Mouse (Mus musculus) embryo, embryonic 10 days (tissue): ENCODE results near the gene Sh3bp4.

Experiments
- DNase-seq: peaks from one replicate; pipeline ENCODE4 v3.0.0-alpha.2; 2015; ENCODE audit warnings: low spot score

The Sh3bp4 gene

GRCm38 (mm10) chr1:89071371-89072142 lies 1.3 kb downstream of the Sh3bp4 start:
- DNase-seq = no peak

DNA sequence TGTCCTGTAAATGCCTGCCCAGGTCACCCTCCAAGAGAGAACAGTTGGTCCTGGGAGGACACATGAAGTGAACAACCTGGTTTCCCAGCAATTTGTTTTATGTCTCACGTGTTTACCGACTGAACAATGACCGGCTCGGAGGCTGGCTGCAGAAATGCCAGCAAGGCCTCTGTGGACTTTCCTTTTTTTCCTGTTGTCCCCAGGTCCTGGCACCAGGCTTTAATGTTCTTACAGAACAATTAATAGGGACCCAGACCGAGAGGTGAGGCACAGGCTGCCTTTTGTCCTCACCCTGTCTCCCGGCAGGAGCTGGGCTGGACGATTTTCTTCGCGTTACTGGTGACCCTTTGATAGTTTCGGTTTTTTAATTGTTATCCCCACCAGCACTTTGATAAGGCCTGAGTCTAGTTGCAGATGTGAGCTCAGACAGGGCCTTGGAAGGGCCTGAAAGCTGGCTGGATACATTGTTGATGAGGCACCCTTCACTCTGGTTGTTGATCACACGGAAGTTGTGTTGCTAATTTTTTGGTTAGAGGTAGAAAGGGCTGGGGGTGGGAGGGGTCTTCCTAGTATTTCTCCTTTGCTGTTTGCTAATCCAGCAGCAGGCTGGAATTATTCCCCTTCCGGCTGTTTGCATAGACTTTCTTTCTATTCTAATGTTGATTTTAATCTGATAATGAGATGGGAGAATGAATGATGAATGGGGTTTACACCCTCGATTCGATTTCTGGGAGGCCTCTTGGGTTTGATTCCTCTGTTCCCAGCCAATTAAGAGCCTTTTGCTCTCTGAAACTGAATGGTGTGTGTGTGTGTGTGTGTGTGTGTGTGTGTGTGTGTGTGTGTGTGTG lies 2.2 kb downstream of the Sh3bp4 start:
- peak; percentile 51 for DNase-seq

DNA sequence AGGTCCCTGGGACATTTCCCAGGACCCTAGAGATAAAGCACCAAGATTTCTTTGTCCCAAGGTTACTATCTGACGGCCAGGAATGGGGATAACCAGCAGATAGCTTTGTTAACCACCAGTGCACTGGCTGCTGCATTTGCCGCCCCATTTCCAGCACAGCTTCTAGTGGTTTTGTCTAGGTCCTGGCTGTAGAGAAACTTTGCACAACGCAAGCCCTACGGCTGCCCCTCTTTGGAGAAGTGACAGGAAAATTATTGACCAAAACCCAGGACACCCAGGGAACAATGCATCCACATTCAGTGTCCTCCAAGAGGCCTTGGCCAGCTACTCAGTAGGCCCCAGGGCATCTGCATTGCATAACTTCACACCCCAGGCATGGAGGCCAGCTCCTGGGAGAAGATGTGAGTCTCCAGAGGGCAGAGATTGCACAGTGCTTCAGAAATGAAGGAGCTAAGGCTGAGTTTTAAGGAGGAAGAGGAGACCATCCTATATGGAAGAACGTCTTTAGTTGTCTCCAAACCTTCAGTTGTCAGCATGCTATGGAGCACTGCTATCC lies 3.2 kb downstream of the Sh3bp4 start:
- no peak for DNase-seq

- no peak for DNase-seq
Observed at GRCm38 (mm10) chr1:89074678-89075077, 4.5 kb downstream of the Sh3bp4 start.

GRCm38 (mm10) chr1:89075120-89075519 lies 4.9 kb downstream of the Sh3bp4 start:
- no peak for DNase-seq

- no peak for DNase-seq
Observed at GRCm38 (mm10) chr1:89076777-89077176, 6.6 kb downstream of the Sh3bp4 start.

- no peak for DNase-seq
Observed at GRCm38 (mm10) chr1:89078240-89078639, 8.0 kb downstream of the Sh3bp4 start.

DNA sequence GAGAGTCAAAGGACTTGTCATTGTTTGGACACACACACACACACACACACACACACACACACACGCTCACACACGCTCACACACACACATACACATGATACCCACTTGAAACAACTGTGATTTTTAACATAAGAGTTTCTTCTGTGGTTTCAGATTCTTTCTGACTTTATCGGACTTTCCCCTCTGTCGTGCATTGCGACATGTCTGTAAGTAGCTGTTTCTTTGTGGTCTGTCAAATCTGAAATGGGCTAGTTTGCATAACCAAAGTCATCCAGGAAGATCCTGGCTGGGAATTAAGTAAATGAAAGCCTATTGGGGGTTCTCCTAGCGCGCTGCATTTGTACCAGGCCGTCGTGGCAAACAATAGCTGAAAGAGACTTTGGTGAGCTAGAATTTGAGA lies 8.5 kb downstream of the Sh3bp4 start:
- no peak for DNase-seq

- no peak for DNase-seq
Observed at GRCm38 (mm10) chr1:89079239-89079638, 9.0 kb downstream of the Sh3bp4 start.

- DNase-seq = no peak
Observed at GRCm38 (mm10) chr1:89080371-89080770, 10.2 kb downstream of the Sh3bp4 start.

DNA sequence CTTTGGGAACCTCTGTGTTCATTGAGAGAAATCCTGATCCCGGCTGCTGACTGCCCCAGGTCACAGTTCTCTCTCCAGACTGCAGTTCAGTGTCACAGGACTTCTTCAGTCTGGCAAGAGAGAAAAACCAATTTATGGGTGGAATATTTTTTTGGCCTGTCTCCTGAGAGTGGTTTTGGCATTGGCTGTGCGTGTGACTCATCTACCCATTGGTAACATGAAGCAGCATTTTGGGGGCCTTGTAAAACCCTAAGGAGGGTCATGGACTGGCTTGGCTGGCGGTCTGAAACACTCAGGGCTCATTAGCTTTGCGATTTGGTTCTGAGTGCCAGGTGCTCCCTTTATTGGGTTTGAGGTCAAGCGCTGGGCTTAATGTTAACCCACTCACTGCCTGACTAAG lies 10.6 kb downstream of the Sh3bp4 start:
- DNase-seq = no peak

GRCm38 (mm10) chr1:89081371-89081770 lies 11.2 kb downstream of the Sh3bp4 start:
- DNase-seq = no peak

DNA sequence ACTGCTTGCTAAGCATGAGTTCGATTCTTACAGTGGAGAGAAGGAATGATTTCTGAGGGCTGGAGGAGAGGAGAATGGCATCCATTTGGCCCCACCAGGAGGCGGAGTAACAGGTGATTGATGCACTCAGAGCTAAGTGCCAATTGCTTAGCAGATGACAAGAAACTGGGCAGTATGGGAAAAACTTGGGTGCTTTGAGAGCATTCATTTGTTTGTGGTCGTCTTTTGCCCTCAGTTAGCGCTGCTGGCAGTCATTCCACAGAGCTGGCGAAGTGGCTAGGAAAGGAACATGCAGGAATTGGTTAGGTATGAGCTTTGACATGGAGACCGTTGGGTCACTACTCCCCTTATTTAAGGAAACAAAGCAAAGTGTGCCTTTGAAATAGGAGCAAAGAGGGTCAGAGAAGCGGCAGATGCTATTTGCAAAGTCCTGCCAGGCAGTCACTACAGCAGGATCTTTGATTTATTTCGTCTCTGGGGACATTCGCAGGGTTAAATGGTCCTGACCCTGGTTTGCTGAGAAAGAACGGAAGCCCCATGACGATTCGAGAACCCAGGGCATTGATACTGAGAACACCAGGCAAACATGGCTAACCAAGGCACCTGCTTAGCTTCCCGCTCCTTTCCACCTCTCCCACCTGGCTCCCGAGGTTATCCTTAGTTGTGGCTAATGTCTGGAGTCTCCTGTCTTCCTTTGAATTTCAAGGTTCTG lies 12.1 kb downstream of the Sh3bp4 start:
- DNase-seq = peak; percentile 60

GRCm38 (mm10) chr1:89086575-89087153 lies 16.4 kb downstream of the Sh3bp4 start:
- DNase-seq = no peak

- DNase-seq = no peak
Observed at GRCm38 (mm10) chr1:89088144-89088543, 17.9 kb downstream of the Sh3bp4 start.

- no peak for DNase-seq
Observed at GRCm38 (mm10) chr1:89088748-89089288, 18.6 kb downstream of the Sh3bp4 start.

GRCm38 (mm10) chr1:89089821-89090600 lies 19.8 kb downstream of the Sh3bp4 start:
- no peak for DNase-seq

DNA sequence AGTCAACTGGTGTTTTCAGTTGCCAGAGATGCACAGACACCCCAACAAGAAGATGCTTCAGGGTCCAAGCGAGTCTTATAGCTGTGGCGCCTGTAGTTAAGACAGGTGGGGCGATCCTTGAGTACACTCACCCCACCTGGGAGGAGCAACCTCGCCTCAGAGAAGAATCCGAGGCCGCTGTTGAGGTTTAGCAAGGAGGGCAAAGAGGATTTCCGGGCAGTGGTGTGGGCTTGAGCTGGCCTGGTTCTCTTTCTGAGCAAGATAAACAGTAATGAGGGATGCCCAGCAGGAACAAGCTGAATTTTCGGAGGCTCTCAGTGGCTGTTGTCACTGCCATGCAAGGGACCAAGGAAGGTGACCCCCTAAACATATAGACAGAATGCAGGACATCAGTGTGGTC lies 20.5 kb downstream of the Sh3bp4 start:
- DNase-seq = no peak

GRCm38 (mm10) chr1:89092019-89092418 lies 21.8 kb downstream of the Sh3bp4 start:
- DNase-seq = peak; percentile 50

DNA sequence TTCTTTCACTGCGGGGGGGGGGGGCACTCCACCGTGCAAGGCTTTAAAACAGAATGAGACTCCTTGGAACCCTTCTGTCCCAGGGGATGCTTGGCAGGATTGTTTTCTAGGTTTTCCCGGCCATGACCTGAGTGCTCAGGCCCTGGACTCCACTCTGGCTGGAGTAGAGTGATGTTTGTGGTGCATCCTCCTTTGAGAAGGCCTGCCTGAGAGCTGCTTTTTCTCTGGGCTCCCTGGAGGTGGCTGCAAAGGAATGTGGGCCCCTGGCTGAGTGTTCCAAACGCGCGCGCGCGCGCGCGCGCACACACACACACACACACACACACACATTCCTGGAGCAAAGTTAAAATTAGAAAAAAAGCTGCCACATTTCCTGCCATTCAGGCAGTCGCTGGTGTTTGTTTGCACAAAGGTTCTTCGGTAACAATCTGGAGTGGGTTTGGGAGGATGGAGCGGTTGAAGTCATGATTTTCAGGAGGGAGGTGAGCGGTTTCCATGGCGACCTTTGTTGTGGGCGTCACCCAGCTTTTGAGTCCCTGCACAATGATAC lies 22.3 kb downstream of the Sh3bp4 start:
- DNase-seq = peak; percentile 84

GRCm38 (mm10) chr1:89093696-89094095 lies 23.5 kb downstream of the Sh3bp4 start:
- DNase-seq = no peak
